Mouse (Mus musculus) neural tube, embryonic 11.5 days (tissue): ENCODE measurements around the gene Rasal2. TPM values are rescaled to one million over a fixed set of nuclear protein-coding genes. Genes with fewer than 3 reads are reported as not detected.

Experiments used
- ATAC-seq: fragments of 200-750 bp; cut with Nextera tagmentation; 2 replicates; pipeline ENCODE4 v1.8.0; 2017; ENCODE audit warnings: moderate number of reproducible peaks, mild to moderate bottlenecking, moderate TSS enrichment, moderate library complexity; ENCODE audit not compliant: insufficient read depth, low FRiP score, low TSS enrichment
- DNase-seq: peaks from one replicate; pipeline ENCODE4 v3.0.0-alpha.2; 2015; ENCODE audit warnings: low spot score
- H3K27ac ChIP-seq: fragments of 300-500 bp; sonication (generic); 2 replicates; pipeline ENCODE4 v1.5.1; 2014; ENCODE audit warnings: low read depth, mild to moderate bottlenecking, low read length
- H3K27me3 ChIP-seq: fragments of 300-500 bp; sonication (generic); 2 replicates; pipeline ENCODE4 v1.6.1; 2014; ENCODE audit warnings: mild to moderate bottlenecking, low read length, mixed read lengths; ENCODE audit not compliant: control insufficient read depth, insufficient read depth
- H3K36me3 ChIP-seq: fragments of 300-500 bp; sonication (generic); 2 replicates; pipeline ENCODE4 v1.6.1; 2014; ENCODE audit warnings: mild to moderate bottlenecking, low read length, moderate library complexity, mixed read lengths; ENCODE audit not compliant: control insufficient read depth, insufficient read depth
- H3K4me1 ChIP-seq: fragments of 300-500 bp; sonication (generic); 2 replicates; pipeline ENCODE4 v1.6.1; 2014; ENCODE audit warnings: low read length, mixed read lengths; ENCODE audit not compliant: control insufficient read depth, insufficient read depth
- H3K4me2 ChIP-seq: fragments of 300-500 bp; sonication (generic); 2 replicates; pipeline ENCODE4 v1.6.1; 2014; ENCODE audit warnings: low read depth, mild to moderate bottlenecking, moderate library complexity
- H3K4me3 ChIP-seq: fragments of 300-500 bp; sonication (generic); 2 replicates; pipeline ENCODE4 v1.5.1; 2014; ENCODE audit warnings: low read depth, low read length
- H3K9ac ChIP-seq: fragments of 300-500 bp; sonication (generic); 2 replicates; pipeline ENCODE4 v1.6.1; 2014; ENCODE audit warnings: mild to moderate bottlenecking, low read length
- H3K9me3 ChIP-seq: fragments of 300-500 bp; sonication (generic); 2 replicates; pipeline ENCODE4 v1.6.1; 2016; ENCODE audit warnings: low read length; ENCODE audit not compliant: control insufficient read depth
- WGBS: fragments of 180-500 bp; shearing (Covaris S2); extraction: QIAGEN DNeasy Blood & Tissue Kit; methylation state at CpG from one replicate; pipeline ENCODE4 v1.1.7; 2014; 5-methylcytosine and 5-hydroxymethylcytosine counted together
- polyA plus RNA-seq: library from polyadenylated mRNA; unstranded; fragments of >200 nt; fragmentation: Nextera tagmentation; extraction: Ambion mirVana; gene quantifications from 2 replicates; pipeline ENCODE4 v1.2.1, GENCODE M21; 2014

The Rasal2 gene
- polyA plus RNA-seq, 1 experiment from 2014 or later = 19.8 TPM

DNA sequence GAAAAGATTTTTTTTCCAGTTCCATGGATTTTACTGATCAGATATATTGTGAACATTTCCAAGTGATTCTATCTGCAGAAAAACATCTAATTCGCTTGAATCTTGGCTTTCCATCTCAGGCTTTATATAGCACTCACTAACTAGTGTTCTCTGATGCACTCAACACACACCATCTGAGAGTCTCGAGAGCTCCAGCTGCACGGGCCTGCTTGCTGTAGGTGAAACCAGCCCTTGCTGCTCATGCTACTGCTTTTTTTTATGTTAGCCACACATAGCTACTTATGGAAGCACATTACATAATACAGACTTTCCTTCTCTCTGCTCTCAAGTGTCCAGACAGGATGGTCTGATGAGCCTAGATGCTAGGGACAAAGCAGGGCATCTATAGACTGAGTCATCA is 229.4 kb downstream of the Rasal2 start:
- no peak overlapping the region for H3K9ac ChIP-seq
- H3K27ac ChIP-seq = no peak overlapping the region
- H3K4me1 ChIP-seq = no peaks in the 10 kb centered on the region
- ATAC-seq (no peak), DNase-seq (no peak)
- H3K27me3 ChIP-seq = no peaks in the 10 kb centered on the region
- no peak overlapping the region for H3K4me3 ChIP-seq
- no peaks in the 10 kb centered on the region for H3K36me3 ChIP-seq
- no peaks in the 10 kb centered on the region for H3K9me3 ChIP-seq
- no peak overlapping the region for H3K4me2 ChIP-seq
- WGBS = 63% methylated on average over 3 of the region's 3 CpGs

- ATAC-seq (no peak), DNase-seq (no peak)
- Histone ChIP-seq H3K9me3 (no peaks in the 10 kb centered on the region), H3K4me1 (no peaks in the 10 kb centered on the region), H3K36me3 (no peaks in the 10 kb centered on the region), H3K27ac (no peak overlapping the region), H3K4me3 (no peak overlapping the region), H3K4me2 (no peak overlapping the region), H3K27me3 (no peaks in the 10 kb centered on the region), H3K9ac (no peak overlapping the region)
- WGBS = 36% methylated on average over 5 of the region's 5 CpGs
These were observed 230.0 kb downstream of the Rasal2 start for GRCm38 (mm10) chr1:157182431-157182830.

GRCm38 (mm10) chr1:157181081-157181480 is 231.3 kb downstream of the Rasal2 start:
- no peaks in the 10 kb centered on the region for H3K4me1 ChIP-seq
- H3K4me3 ChIP-seq = no peak overlapping the region
- no peak overlapping the region for H3K4me2 ChIP-seq
- H3K9me3 ChIP-seq = no peaks in the 10 kb centered on the region
- no peaks in the 10 kb centered on the region for H3K36me3 ChIP-seq
- no peak for DNase-seq
- ATAC-seq = no peak
- no peaks in the 10 kb centered on the region for H3K27me3 ChIP-seq
- no peak overlapping the region for H3K27ac ChIP-seq
- no peak overlapping the region for H3K9ac ChIP-seq

DNA sequence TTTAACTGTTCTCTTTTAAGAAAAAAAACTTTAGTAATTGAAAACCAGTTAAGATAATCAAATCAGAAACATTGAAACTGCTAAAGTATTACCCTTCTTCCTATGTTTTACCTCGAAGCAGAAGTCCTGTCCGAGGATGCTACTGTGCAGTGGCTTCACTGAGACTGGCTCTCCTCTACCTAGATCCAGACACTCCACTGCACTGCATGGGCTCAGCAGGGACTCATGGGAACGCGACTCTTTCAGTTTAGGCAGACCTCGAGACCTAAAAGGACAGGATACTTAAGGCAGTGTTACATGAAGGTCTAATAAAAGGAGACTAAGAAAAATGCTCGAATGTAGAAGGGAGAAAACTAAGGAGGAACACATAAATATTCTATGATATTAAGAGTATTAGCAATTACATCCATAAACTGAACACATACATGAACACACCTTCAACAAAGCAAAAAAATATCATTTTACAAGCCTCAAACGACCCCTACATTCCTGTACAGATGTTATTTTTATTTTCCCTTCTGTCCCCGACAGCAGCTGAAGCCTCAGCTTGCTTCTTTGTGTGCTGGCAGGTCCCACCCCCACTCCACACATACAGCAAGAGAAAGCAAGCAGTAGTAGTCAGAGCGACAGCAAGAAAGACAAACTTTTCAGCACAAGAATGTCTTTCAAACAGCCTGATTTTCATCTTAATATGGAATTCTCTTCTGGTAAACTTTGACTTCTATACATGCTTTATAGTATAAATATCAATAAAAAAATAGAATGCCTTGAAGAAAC is 233.2 kb downstream of the Rasal2 start:
- peak; percentile 17 for DNase-seq
- H3K9ac ChIP-seq = no peak overlapping the region
- no peak overlapping the region for H3K27ac ChIP-seq
- H3K36me3 ChIP-seq = no peaks in the 10 kb centered on the region
- H3K9me3 ChIP-seq = no peaks in the 10 kb centered on the region
- ATAC-seq = no peak
- no peaks in the 10 kb centered on the region for H3K27me3 ChIP-seq
- H3K4me1 ChIP-seq = no peaks in the 10 kb centered on the region
- 42% methylated on average over 9 of the region's 9 CpGs for WGBS
- no peak overlapping the region for H3K4me2 ChIP-seq
- no peak overlapping the region for H3K4me3 ChIP-seq

- 90% methylated on average over 8 of the region's 8 CpGs for WGBS
- ATAC-seq (no peak), DNase-seq (no peak)
- Histone ChIP-seq H3K4me3 (no peak overlapping the region), H3K9ac (no peak overlapping the region), H3K27ac (no peak overlapping the region), H3K4me1 (no peaks in the 10 kb centered on the region), H3K4me2 (no peak overlapping the region), H3K27me3 (no peaks in the 10 kb centered on the region), H3K36me3 (no peaks in the 10 kb centered on the region), H3K9me3 (no peaks in the 10 kb centered on the region)
These were observed 243.1 kb downstream of the Rasal2 start for GRCm38 (mm10) chr1:157169292-157169691.

GRCm38 (mm10) chr1:157168891-157169290 is 243.5 kb downstream of the Rasal2 start:
- no peak overlapping the region for H3K9ac ChIP-seq
- WGBS = 91% methylated on average over 7 of the region's 7 CpGs
- H3K4me3 ChIP-seq = no peak overlapping the region
- no peaks in the 10 kb centered on the region for H3K9me3 ChIP-seq
- no peaks in the 10 kb centered on the region for H3K27me3 ChIP-seq
- ATAC-seq = no peak
- H3K4me2 ChIP-seq = no peak overlapping the region
- no peaks in the 10 kb centered on the region for H3K36me3 ChIP-seq
- DNase-seq = no peak
- H3K27ac ChIP-seq = no peak overlapping the region
- no peaks in the 10 kb centered on the region for H3K4me1 ChIP-seq

DNA sequence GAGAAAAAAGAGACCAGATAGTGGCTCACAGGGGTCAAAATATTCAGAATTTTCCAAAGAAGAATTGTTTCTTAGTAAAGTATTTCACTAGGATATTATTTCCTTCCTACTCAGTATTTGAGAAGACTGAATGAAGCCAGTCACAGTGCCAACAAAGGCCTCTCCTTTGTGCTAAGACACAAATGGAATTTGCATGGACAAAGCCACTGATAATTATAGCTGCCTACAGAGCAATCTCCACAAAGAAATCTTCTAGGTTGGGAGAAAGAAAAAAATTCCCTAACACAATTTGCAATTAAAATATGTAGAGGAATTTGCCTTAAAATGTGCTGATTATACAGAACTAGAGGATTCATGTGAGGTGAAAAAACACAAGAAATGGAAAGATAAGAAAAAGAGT is 258.6 kb downstream of the Rasal2 start:
- peaks cover 3% of the 10 kb centered on the region; the same call in 1 of the 2 replicates for H3K4me1 ChIP-seq
- no peaks in the 10 kb centered on the region for H3K36me3 ChIP-seq
- H3K27ac ChIP-seq = no peak overlapping the region

GRCm38 (mm10) chr1:157150107-157150506 is 262.3 kb downstream of the Rasal2 start:
- no peak for ATAC-seq
- no peak for DNase-seq
- H3K4me3 ChIP-seq = no peak overlapping the region
- 81% methylated on average over 1 of the region's 1 CpGs for WGBS
- no peak overlapping the region for H3K4me2 ChIP-seq
- no peaks in the 10 kb centered on the region for H3K9me3 ChIP-seq
- H3K4me1 ChIP-seq = peaks cover 3% of the 10 kb centered on the region; the same call in 1 of the 2 replicates
- H3K27ac ChIP-seq = no peak overlapping the region
- no peak overlapping the region for H3K9ac ChIP-seq
- H3K27me3 ChIP-seq = no peaks in the 10 kb centered on the region
- H3K36me3 ChIP-seq = no peaks in the 10 kb centered on the region

More for the DNA sequence above, 258.6 kb downstream of the Rasal2 start:
- Histone ChIP-seq H3K4me3 (no peak overlapping the region), H3K9me3 (no peaks in the 10 kb centered on the region), H3K27me3 (no peaks in the 10 kb centered on the region), H3K9ac (no peak overlapping the region), H3K4me2 (no peak overlapping the region)
- ATAC-seq (no peak), DNase-seq (no peak)

- WGBS = 94% methylated on average over 3 of the region's 3 CpGs
- Histone ChIP-seq H3K9me3 (no peaks in the 10 kb centered on the region), H3K27me3 (no peaks in the 10 kb centered on the region), H3K9ac (no peak overlapping the region), H3K27ac (no peak overlapping the region), H3K4me2 (no peak overlapping the region), H3K4me3 (no peak overlapping the region), H3K36me3 (no peaks in the 10 kb centered on the region; the same call in 1 of the 2 replicates), H3K4me1 (no peaks in the 10 kb centered on the region)
- DNase-seq (no peak), ATAC-seq (no peak)
These were observed 267.8 kb downstream of the Rasal2 start for GRCm38 (mm10) chr1:157144621-157145020.
